Mouse (Mus musculus): Measurements from ENCODE around the gene Sprr2a2.
"Not testable (repeated sequence)": the region's sequence is repeated elsewhere in the genome, so short reads cannot be mapped to it uniquely, and the experiment has no call there.

Gene Sprr2a2

DNA sequence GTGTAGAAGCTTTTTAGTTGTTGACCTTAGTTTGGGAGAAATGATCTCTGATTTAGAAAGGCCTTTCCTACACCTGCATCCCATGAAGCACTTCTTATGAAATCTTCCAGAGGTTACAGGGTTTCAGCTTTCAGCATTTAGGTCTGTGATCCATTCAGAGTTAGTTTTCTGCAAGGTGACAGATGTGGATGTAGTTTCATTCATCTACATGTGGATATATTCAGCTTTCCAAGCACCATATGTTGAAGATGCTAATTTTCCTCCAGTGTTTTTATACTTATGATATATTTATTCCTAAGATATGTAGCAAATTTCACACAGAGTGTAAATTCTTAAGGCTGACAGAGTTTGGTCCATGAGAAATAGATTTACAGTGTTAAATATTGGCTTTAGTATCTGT, 57.8 kb downstream of the Sprr2a2 start:
- not testable (repeated sequence) for DNase-seq (ENCODE audit: extremely low read depth, low read depth)

DNA sequence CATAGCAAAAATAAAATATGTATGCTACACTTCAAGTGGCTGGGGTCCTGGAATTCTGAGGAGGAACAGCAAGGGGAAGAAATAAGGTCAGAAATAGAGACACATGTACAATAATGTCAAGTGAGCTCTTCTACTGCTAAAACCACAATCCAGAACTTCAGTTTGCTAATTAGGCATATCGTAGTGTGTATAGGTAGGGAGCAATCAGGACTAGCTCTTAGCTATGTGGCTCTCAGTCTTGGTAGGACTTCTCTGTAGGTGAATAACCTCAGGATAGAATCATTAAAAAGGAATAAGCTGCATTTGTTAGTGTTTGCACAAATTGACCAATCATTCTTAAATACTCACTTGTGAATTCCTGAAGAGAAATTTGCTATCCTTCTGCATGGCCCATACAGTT, 58.3 kb downstream of the Sprr2a2 start:
- DNase-seq (ENCODE audit: extremely low read depth, low read depth) = not testable (repeated sequence)

DNA sequence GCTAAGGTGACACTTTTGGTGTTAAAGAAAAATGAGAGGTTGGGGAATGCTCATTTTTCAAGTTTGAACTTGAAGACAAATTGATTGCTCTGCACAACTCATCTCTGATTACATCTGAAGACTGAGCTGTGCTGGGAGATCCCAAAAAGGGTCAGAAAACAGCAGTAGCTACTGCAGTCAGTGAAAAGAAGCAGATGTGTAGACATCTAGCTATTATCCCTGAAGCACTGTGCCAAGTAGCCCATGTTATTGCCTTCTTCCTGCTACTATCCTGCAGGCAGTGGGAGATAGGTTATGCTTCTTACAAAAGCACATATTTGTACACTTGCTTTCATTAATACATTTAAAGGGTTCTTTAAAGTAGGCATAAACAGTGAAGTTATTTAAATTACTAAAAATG, 63.9 kb downstream of the Sprr2a2 start:
- DNase-seq (ENCODE audit: extremely low read depth, low read depth) = not testable (repeated sequence)

DNA sequence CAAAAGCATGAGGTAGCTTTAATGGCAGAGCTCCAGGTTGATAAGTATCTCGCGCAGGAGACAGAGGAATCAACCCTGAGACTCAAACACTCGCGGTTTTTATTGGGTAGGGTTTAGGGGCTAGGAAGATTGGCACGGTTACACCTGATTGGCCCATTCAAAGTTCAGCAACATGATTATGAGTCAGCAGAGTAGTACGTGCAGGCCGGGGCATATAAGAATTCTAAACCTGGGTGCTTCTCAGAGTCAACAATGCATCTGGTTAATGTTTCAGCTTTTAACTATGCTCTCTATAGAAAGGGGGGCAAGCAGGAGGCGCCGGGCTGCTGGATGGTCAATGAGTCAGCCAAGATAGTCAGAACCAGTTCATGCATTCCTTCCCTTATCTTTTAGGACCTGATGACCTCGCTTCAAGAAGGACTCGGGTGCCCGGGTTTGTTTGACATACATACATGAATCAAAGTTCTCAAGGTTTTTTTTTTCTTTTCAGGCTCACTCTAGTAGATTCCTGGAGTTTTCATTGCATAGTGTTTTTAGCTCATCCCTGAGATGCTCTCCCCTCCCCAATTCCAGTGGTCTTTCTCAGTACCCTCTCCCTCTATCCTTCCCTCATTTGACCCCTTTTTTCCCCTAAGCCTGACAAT, 65.4 kb downstream of the Sprr2a2 start:
- DNase-seq (ENCODE audit: extremely low read depth, low read depth) = not testable (repeated sequence)

DNA sequence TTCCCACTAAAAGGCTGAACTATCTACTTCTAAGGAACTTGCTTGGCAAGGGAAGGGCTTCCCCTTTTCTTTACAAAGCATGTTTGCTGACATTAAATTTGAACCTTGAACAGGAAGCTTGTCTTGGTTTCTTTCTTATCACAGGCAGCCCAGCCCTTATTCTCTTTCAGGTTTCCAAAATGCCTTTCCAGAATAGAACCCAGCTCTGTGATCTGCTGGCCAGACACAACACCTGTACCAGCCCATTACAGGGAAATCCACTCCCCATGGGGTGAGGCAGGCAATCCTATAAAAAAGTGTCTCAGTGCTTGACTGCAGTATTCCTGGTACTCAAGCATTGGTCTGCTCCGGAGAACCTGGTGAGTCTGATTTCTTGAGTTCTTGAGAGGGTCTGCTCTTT, 69.4 kb downstream of the Sprr2a2 start, which contains the start of gene Sprr2a3:
Gene Sprr2a3, plus strand, starts transcription at position 317 of the 400 bp plus-strand sequence.
- DNase-seq (ENCODE audit: extremely low read depth, low read depth) = not testable (repeated sequence)

DNA sequence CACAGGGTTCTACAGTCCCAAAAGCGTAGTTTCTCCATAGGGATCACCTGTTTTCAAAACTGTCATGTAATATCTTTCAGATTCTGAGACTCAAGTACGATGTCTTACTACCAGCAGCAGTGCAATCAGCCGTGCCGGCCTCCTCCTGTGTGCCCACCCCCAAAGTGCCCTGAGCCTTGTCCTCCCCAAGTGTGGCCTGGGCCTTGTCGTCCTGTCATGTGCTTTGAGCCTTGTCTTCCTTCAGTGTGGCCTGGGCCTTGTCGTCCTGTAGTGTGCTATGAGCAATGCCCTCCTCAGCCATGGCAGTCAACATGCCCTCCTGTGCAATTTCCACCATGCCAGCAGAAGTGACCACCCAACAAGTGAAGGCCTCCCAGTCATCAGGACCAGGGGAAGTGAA, 72.8 kb downstream of the Sprr2a2 start:
- DNase-seq (ENCODE audit: extremely low read depth, low read depth) = not testable (repeated sequence)

Data from MEL-GATA-1-ER (cell line).